Mouse (Mus musculus): ENCODE data around the gene Myof. TPM values are rescaled to one million over a fixed set of nuclear protein-coding genes. Genes with fewer than 3 reads are reported as not detected.

The Myof gene
- total and polyA plus RNA-seq, 3 experiments = 0.30 to 4.1 (median 0.59) TPM

- Histone ChIP-seq H3K4me2 (ENCODE audit: insufficient read depth, low read depth, poor library complexity, severe bottlenecking) (no peak overlapping the region), H3K36me3 (replicated peaks in 1 of 2; ENCODE audit: control insufficient read depth in 1 of 2, insufficient read depth in 1 of 2, low read length in 1 of 2) (no peaks in the 10 kb centered on the region), H3K79me2 (replicated peaks; ENCODE audit: control insufficient read depth, extremely low read depth, insufficient read depth, poor library complexity, severe bottlenecking) (no peaks in the 10 kb centered on the region), H3K9me3 (replicated peaks; ENCODE audit: low read length) (no peaks in the 10 kb centered on the region), H3K27me3 (replicated peaks) (no peaks in the 10 kb centered on the region), H3K4me3 (replicated peaks in 1 of 3; ENCODE audit: low read depth in 2 of 3, low read length in 2 of 3, poor library complexity in 1 of 3) (no peak overlapping the region), H3K4me1 (ENCODE audit: control insufficient read depth in 1 of 2, insufficient read depth in 2 of 2) (peaks cover 0 to 3% of the 10 kb centered on the region in 2 experiments; a peak in 1 of 4 replicates), H3K27ac (ENCODE audit: insufficient read depth, low read depth) (no peak overlapping the region), H3K9ac (ENCODE audit: insufficient read depth, low read depth) (no peak overlapping the region)
- dilution Hi-C loops (cut with MboI; ENCODE audit: extremely low pct_ligation_motif_present, extremely low pct_unique_long_range_greater_than_20kb, low sequenced_read_pairs) (no loop called here), in situ Hi-C loops (cut with MboI; ENCODE audit: low pct_ligation_motif_present, low pct_unique_long_range_greater_than_20kb, low sequenced_read_pairs) (no loop called here)
- TF ChIP-seq RCOR1 (conservative IDR thresholded peaks at IDR 0.05; ENCODE audit: low read depth, low read length) = no peak
- DNase-seq (ENCODE audit: extremely low read depth) = no peak
Observed at GRCm38 (mm10) chr19:37873499-37873898, 169.9 kb downstream of the Myof start.

- Histone ChIP-seq H3K9me3 (replicated peaks; ENCODE audit: low read length) (no peaks in the 10 kb centered on the region), H3K9ac (ENCODE audit: insufficient read depth, low read depth) (no peak overlapping the region), H3K4me3 (replicated peaks in 1 of 3; ENCODE audit: low read depth in 2 of 3, low read length in 2 of 3, poor library complexity in 1 of 3) (no peak overlapping the region), H3K36me3 (replicated peaks in 1 of 2; ENCODE audit: control insufficient read depth in 1 of 2, insufficient read depth in 1 of 2, low read length in 1 of 2) (no peaks in the 10 kb centered on the region), H3K4me2 (ENCODE audit: insufficient read depth, low read depth, poor library complexity, severe bottlenecking) (no peak overlapping the region), H3K4me1 (ENCODE audit: control insufficient read depth in 1 of 2, insufficient read depth in 2 of 2) (no peaks in the 10 kb centered on the region), H3K27me3 (replicated peaks) (no peaks in the 10 kb centered on the region), H3K79me2 (replicated peaks; ENCODE audit: control insufficient read depth, extremely low read depth, insufficient read depth, poor library complexity, severe bottlenecking) (no peaks in the 10 kb centered on the region), H3K27ac (ENCODE audit: insufficient read depth, low read depth) (no peak overlapping the region)
- DNase-seq (ENCODE audit: extremely low read depth) = no peak
- dilution Hi-C loops (cut with MboI; ENCODE audit: extremely low pct_ligation_motif_present, extremely low pct_unique_long_range_greater_than_20kb, low sequenced_read_pairs) = no loop called here
- in situ Hi-C loops (cut with MboI; ENCODE audit: low pct_ligation_motif_present, low pct_unique_long_range_greater_than_20kb, low sequenced_read_pairs) = no loop called here
- no peak for TF ChIP-seq POLR2AphosphoS2 (IDR thresholded peaks at IDR 0.05; ENCODE audit: low read depth, low read length)
- TF ChIP-seq MEF2A (IDR thresholded peaks at IDR 0.05; ENCODE audit: borderline replicate concordance, low read depth, low read length) = no peak
- no peak for TF ChIP-seq POLR2A (IDR thresholded peaks at IDR 0.05; ENCODE audit: low read depth, low read length)
- no peak for TF ChIP-seq ZKSCAN1 (IDR thresholded peaks at IDR 0.05; ENCODE audit: borderline replicate concordance, low read depth, low read length)
- TF ChIP-seq JUN (IDR thresholded peaks at IDR 0.05; ENCODE audit: insufficient read depth, low read depth, low read length) = no peak
- TF ChIP-seq UBTF (IDR thresholded peaks at IDR 0.05; ENCODE audit: low read depth, low read length) = no peak
- TF ChIP-seq EP300 (IDR thresholded peaks at IDR 0.05; ENCODE audit: low read length) = no peak
- TF ChIP-seq CHD2 (IDR thresholded peaks at IDR 0.05; ENCODE audit: low read length) = no peak
- no peak for TF ChIP-seq GABPA (IDR thresholded peaks at IDR 0.05; ENCODE audit: insufficient replicate concordance, low read depth, low read length)
- no peak for TF ChIP-seq MAX (IDR thresholded peaks at IDR 0.05; ENCODE audit: low read length)
- no peak for TF ChIP-seq ELF1 (IDR thresholded peaks at IDR 0.05; ENCODE audit: low read depth, low read length)
- no peak for TF ChIP-seq MYC (IDR thresholded peaks at IDR 0.05; ENCODE audit: low read depth, low read length)
- TF ChIP-seq MXI1 (IDR thresholded peaks at IDR 0.05; ENCODE audit: low read depth, low read length) = no peak
- no peak for TF ChIP-seq RCOR1 (conservative IDR thresholded peaks at IDR 0.05; ENCODE audit: low read depth, low read length)
- no peak for TF ChIP-seq USF1 (IDR thresholded peaks at IDR 0.05; ENCODE audit: low read depth, low read length)
- no peak for TF ChIP-seq MAFK (IDR thresholded peaks at IDR 0.05; ENCODE audit: insufficient replicate concordance, low read length)
- TF ChIP-seq JUND (conservative IDR thresholded peaks at IDR 0.05; ENCODE audit: low read depth, low read length) = no peak
Observed at GRCm38 (mm10) chr19:37867592-37867991, 175.8 kb downstream of the Myof start.

Measured in CH12.LX (cell line).